Mouse (Mus musculus) heart, embryonic 15.5 days (tissue): ENCODE measurements around the gene Nasp. TPM values are rescaled to one million over a fixed set of nuclear protein-coding genes. Genes with fewer than 3 reads are reported as not detected.

Experiments used
- ATAC-seq: fragments of 200-750 bp; cut with Nextera tagmentation; replicated peaks from 2 replicates; pipeline ENCODE4 v1.8.0; 2017; ENCODE audit warnings: low read depth, moderate TSS enrichment; ENCODE audit not compliant: insufficient number of reproducible peaks, insufficient read depth, low FRiP score
- H3K27ac ChIP-seq: fragments of 300-500 bp; sonication (generic); 2 replicates; pipeline ENCODE4 v1.5.1; 2015; ENCODE audit warnings: mild to moderate bottlenecking, inconsistent platforms
- H3K27me3 ChIP-seq: fragments of 300-500 bp; sonication (generic); 2 replicates; pipeline ENCODE4 v1.6.1; 2015; ENCODE audit warnings: inconsistent platforms
- H3K36me3 ChIP-seq: fragments of 300-500 bp; sonication (generic); 2 replicates; pipeline ENCODE4 v1.6.1; 2015; ENCODE audit warnings: mild to moderate bottlenecking, inconsistent platforms
- H3K4me1 ChIP-seq: fragments of 300-500 bp; sonication (generic); replicated peaks from 2 replicates; pipeline ENCODE4 v1.6.1; 2015; ENCODE audit warnings: inconsistent platforms
- H3K4me2 ChIP-seq: fragments of 300-500 bp; sonication (generic); 2 replicates; pipeline ENCODE4 v1.6.1; 2015; ENCODE audit warnings: inconsistent platforms, mild to moderate bottlenecking, moderate library complexity
- H3K4me3 ChIP-seq: fragments of 300-500 bp; sonication (generic); 2 replicates; pipeline ENCODE4 v1.5.1; 2015; ENCODE audit warnings: mild to moderate bottlenecking, inconsistent platforms
- H3K9ac ChIP-seq: fragments of 300-500 bp; sonication (generic); 2 replicates; pipeline ENCODE4 v1.6.1; 2015; ENCODE audit warnings: mild to moderate bottlenecking, inconsistent platforms
- H3K9me3 ChIP-seq: fragments of 300-500 bp; sonication (generic); replicated peaks from 2 replicates; pipeline ENCODE4 v1.6.1; 2016; ENCODE audit warnings: inconsistent platforms
- WGBS: fragments of 180-500 bp; shearing (Covaris S2); methylation state at CpG from one replicate; pipeline ENCODE4 v1.1.7; 2015; ENCODE audit warnings: mixed read lengths; 5-methylcytosine and 5-hydroxymethylcytosine counted together
- polyA plus RNA-seq: library from polyadenylated mRNA; unstranded; fragments of >200 nt; fragmentation: Nextera tagmentation; extraction: Ambion mirVana; gene quantifications from 2 replicates; pipeline ENCODE4 v1.2.1, GENCODE M21; 2015

The Nasp gene
- polyA plus RNA-seq, 1 experiment from 2014 or later, result 68.6 TPM

- peaks cover 11% of the 10 kb centered on the region; the same call in 1 of the 2 replicates for H3K36me3 ChIP-seq
- peak within 1 kb of the TSS; percentile 86 for H3K4me2 ChIP-seq
- H3K4me3 ChIP-seq, result peak within 1 kb of the TSS; percentile 78
- peaks cover 9% of the 10 kb centered on the region for H3K4me1 ChIP-seq
- under 1% methylated on average over 76 of the region's 78 CpGs for WGBS
- H3K27me3 ChIP-seq, result no peaks in the 10 kb centered on the region
- H3K27ac ChIP-seq, result peak within 1 kb of the TSS; percentile 97
- peak; percentile 95 for ATAC-seq
- peak within 1 kb of the TSS; percentile 86 for H3K9ac ChIP-seq
- no peaks in the 10 kb centered on the region for H3K9me3 ChIP-seq
These were observed 70.2 kb downstream of the Nasp start, which contains the start of gene Gpbp1l1 for GRCm38 (mm10) chr4:116557306-116558121. Gpbp1l1 (plus strand) TSS chr4:116557658.

GRCm38 (mm10) chr4:116556561-116557305 is 71.0 kb downstream of the Nasp start:
- peak overlapping the region; percentile 86 for H3K4me2 ChIP-seq
- H3K36me3 ChIP-seq, result peaks cover 11% of the 10 kb centered on the region; the same call in 1 of the 2 replicates
- peak overlapping the region; percentile 75 for H3K9ac ChIP-seq
- peak; percentile 95 for ATAC-seq
- no peaks in the 10 kb centered on the region for H3K27me3 ChIP-seq
- WGBS, result under 1% methylated on average over 28 of the region's 28 CpGs
- peaks cover 9% of the 10 kb centered on the region for H3K4me1 ChIP-seq
- H3K9me3 ChIP-seq, result no peaks in the 10 kb centered on the region
- H3K4me3 ChIP-seq, result peak overlapping the region; percentile 78
- H3K27ac ChIP-seq, result peak overlapping the region; percentile 97

- H3K27ac ChIP-seq, result peak within 1 kb of the TSS; percentile 97
- ATAC-seq, result no peak
- peak within 1 kb of the TSS; percentile 75 for H3K9ac ChIP-seq
- peaks cover 9% of the 10 kb centered on the region for H3K4me1 ChIP-seq
- H3K36me3 ChIP-seq, result peaks cover 11% of the 10 kb centered on the region; the same call in 1 of the 2 replicates
- H3K27me3 ChIP-seq, result no peaks in the 10 kb centered on the region
- WGBS, result 3% methylated on average over 23 of the region's 23 CpGs
- H3K9me3 ChIP-seq, result no peaks in the 10 kb centered on the region
- peak within 1 kb of the TSS; percentile 86 for H3K4me2 ChIP-seq
- H3K4me3 ChIP-seq, result peak within 1 kb of the TSS; percentile 78
These were observed 72.1 kb downstream of the Nasp start, which contains the start of gene Tmem69 for GRCm38 (mm10) chr4:116555413-116556300. Tmem69 (minus strand) TSS chr4:116555936.

- ATAC-seq, result no peak
- 85% methylated on average over 3 of the region's 3 CpGs for WGBS
- no peaks in the 10 kb centered on the region for H3K27me3 ChIP-seq
These were observed 74.7 kb downstream of the Nasp start for GRCm38 (mm10) chr4:116553035-116553434.

More at GRCm38 (mm10) chr4:116553035-116553434, 74.7 kb downstream of the Nasp start:
- H3K9ac ChIP-seq, result no peak overlapping the region
- peaks cover 3% of the 10 kb centered on the region; the same call in 1 of the 2 replicates for H3K4me1 ChIP-seq
- H3K4me2 ChIP-seq, result no peak overlapping the region
- no peak overlapping the region for H3K27ac ChIP-seq
- H3K9me3 ChIP-seq, result no peaks in the 10 kb centered on the region
- H3K4me3 ChIP-seq, result no peak overlapping the region
- H3K36me3 ChIP-seq, result peaks cover 11% of the 10 kb centered on the region; the same call in 1 of the 2 replicates

Other genes starting within 250 kb of the Nasp start
- 16.8 and 20.3 TPM in 2 replicates for gene Mast2, start 163.8 kb downstream of the Nasp start, polyA plus RNA-seq
- gene Ipp, start 120.4 kb downstream of the Nasp start, polyA plus RNA-seq, result 14.5 and 14.8 TPM in 2 replicates
- 24.7 and 26.9 TPM in 2 replicates for gene Tmem69, start 72.0 kb downstream of the Nasp start, polyA plus RNA-seq
- gene Gpbp1l1, start 70.3 kb downstream of the Nasp start, polyA plus RNA-seq, result 24.4 and 28.0 TPM in 2 replicates
- gene Ccdc17, start 31.3 kb downstream of the Nasp start, polyA plus RNA-seq, result 4.3 and 4.5 TPM in 2 replicates
- 501 and 616 TPM in 2 replicates for gene Akr1a1, start 23.7 kb upstream of the Nasp start, polyA plus RNA-seq
- gene Prdx1, start 57.6 kb upstream of the Nasp start, polyA plus RNA-seq, result 850 and 967 TPM in 2 replicates
- gene Mmachc, start 80.5 kb upstream of the Nasp start, polyA plus RNA-seq, result 33.9 and 34.1 TPM in 2 replicates
- gene Ccdc163, start 80.6 kb upstream of the Nasp start, polyA plus RNA-seq, result 13.2 and 18.0 TPM in 2 replicates
- gene Tesk2, start 93.0 kb upstream of the Nasp start, polyA plus RNA-seq, result 3.0 and 3.1 TPM in 2 replicates
- 17.9 and 21.9 TPM in 2 replicates for gene Toe1, start 179.7 kb upstream of the Nasp start, polyA plus RNA-seq
- 6.6 and 9.2 TPM in 2 replicates for gene Mutyh, start 179.8 kb upstream of the Nasp start, polyA plus RNA-seq
- 0.89 and 1.0 TPM in 2 replicates for gene Hpdl, start 193.8 kb upstream of the Nasp start, polyA plus RNA-seq
- 0.42 and 0.60 TPM in 2 replicates for gene Zswim5, start 249.4 kb upstream of the Nasp start, polyA plus RNA-seq